Mouse (Mus musculus) testis, adult 2 months (tissue): Measurements from ENCODE around the gene Crtc3. TPM values are rescaled to one million over a fixed set of nuclear protein-coding genes. Genes with fewer than 3 reads are reported as not detected.

Experiments
- H3K27ac ChIP-seq: fragments of 200-500 bp; 2 replicates; pipeline ENCODE4 v1.5.1; 2012; ENCODE audit warnings: low read depth, low read length; ENCODE audit not compliant: control insufficient read depth, insufficient read depth
- H3K27me3 ChIP-seq: fragments of 200-500 bp; 2 replicates; pipeline ENCODE4 v1.6.1; 2012; ENCODE audit warnings: mild to moderate bottlenecking, low read length, moderate library complexity; ENCODE audit not compliant: control insufficient read depth, insufficient read depth
- H3K36me3 ChIP-seq: fragments of 200-500 bp; 2 replicates; pipeline ENCODE4 v1.6.1; 2012; ENCODE audit warnings: mild to moderate bottlenecking, low read length; ENCODE audit not compliant: control insufficient read depth, insufficient read depth
- H3K4me1 ChIP-seq: fragments of 200-500 bp; 2 replicates; pipeline ENCODE4 v1.6.1; 2012; ENCODE audit warnings: low read length; ENCODE audit not compliant: control insufficient read depth, insufficient read depth
- H3K4me3 ChIP-seq: fragments of 200-500 bp; 2 replicates; pipeline ENCODE4 v1.5.1; 2012; ENCODE audit warnings: low read depth, mild to moderate bottlenecking, low read length, moderate library complexity, mixed read lengths; ENCODE audit not compliant: control insufficient read depth
- CTCF ChIP-seq: fragments of 200-500 bp; IDR thresholded peaks from 2 replicates; pipeline ENCODE4 v1.5.1; 2012; ENCODE audit warnings: low read depth, mild to moderate bottlenecking, inconsistent platforms, low read length, moderate library complexity; ENCODE audit not compliant: control insufficient read depth, insufficient read depth, insufficient replicate concordance
- POLR2A ChIP-seq: fragments of 200-500 bp; IDR thresholded peaks from 2 replicates; pipeline ENCODE4 v1.6.1; 2012; ENCODE audit warnings: low read depth, mild to moderate bottlenecking, inconsistent platforms, low read length, moderate library complexity; ENCODE audit not compliant: control insufficient read depth
- polyA plus RNA-seq: library from polyadenylated mRNA; depleted of rRNA; stranded (reverse); fragments of >200 nt; gene quantifications from 2 replicates; pipeline ENCODE4 v1.2.3, GENCODE M21; 2012

The Crtc3 gene
- polyA plus RNA-seq, 1 experiment = 8.8 TPM

DNA sequence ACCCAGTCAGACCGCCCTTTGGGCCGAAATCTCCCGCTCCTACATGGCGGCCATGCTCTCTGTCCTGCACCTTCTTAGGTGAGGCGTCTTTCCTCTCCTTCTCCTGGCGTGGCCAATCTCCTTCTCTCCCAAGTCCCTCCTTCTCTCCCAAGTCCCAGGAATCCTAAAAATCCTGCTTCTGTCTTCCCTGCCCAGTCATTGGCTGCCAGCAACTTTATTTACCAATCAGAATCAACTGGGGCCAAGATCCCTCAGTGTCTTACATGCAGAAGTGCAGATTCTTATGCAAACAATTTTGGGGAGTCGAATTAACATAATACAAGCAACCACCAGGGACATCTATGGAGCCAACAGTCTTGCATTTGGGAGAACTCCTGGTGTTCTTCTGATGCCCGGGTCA, 120.7 kb downstream of the Crtc3 start:
- no peaks in the 10 kb centered on the region for H3K4me1 ChIP-seq
- no peak overlapping the region for H3K27ac ChIP-seq
- H3K4me3 ChIP-seq = no peak overlapping the region
- no peaks in the 10 kb centered on the region for H3K36me3 ChIP-seq
- H3K27me3 ChIP-seq = no peaks in the 10 kb centered on the region
- TF ChIP-seq POLR2A = no peak
- TF ChIP-seq CTCF = no peak

DNA sequence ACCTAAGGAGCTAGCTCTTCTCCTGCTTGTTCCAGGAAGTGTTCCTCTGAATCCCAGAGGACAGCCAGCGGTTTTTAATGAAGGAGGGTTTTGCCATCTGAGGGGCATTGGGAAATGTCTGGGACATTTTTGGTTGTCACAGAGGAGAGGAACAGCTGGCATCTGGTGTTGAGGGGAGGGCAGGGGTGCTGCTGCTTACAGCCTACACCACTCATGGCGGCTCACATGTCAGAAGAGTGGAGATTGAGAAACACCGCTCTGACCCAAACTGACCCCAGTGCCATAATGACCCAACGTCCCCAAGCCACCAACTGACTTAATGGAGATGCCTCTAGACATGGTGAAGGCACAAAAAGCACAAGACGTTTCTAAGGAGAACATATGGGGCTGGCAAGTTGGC, 126.7 kb downstream of the Crtc3 start:
- Histone ChIP-seq H3K4me1 (no peaks in the 10 kb centered on the region), H3K36me3 (no peaks in the 10 kb centered on the region), H3K4me3 (no peak overlapping the region), H3K27me3 (no peaks in the 10 kb centered on the region), H3K27ac (no peak overlapping the region)
- TF ChIP-seq CTCF = no peak
- TF ChIP-seq POLR2A = no peak

DNA sequence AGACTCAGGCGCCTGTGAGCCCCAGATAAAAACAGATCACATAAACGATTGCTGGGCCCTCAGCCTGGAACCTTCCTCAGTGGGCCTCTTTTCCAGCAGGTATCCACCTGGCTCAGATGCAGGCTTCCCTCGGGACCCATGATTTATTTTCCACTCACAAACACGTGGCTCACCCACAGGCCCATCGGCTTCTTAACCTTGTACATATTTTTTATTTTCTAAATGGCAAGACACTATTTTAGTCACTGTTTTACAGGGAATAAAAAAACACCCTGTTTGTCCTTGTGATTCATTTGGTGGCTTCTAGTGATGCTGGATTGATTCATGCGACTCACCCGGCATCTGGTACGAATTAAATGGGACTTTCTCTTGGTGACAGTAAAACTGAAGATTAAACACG, 127.4 kb downstream of the Crtc3 start:
- H3K4me1 ChIP-seq = no peaks in the 10 kb centered on the region; the same call in 1 of the 2 replicates
- no peak overlapping the region for H3K27ac ChIP-seq
- no peak overlapping the region for H3K4me3 ChIP-seq
- TF ChIP-seq POLR2A = no peak
- no peak for TF ChIP-seq CTCF
- no peaks in the 10 kb centered on the region for H3K27me3 ChIP-seq
- no peaks in the 10 kb centered on the region for H3K36me3 ChIP-seq

DNA sequence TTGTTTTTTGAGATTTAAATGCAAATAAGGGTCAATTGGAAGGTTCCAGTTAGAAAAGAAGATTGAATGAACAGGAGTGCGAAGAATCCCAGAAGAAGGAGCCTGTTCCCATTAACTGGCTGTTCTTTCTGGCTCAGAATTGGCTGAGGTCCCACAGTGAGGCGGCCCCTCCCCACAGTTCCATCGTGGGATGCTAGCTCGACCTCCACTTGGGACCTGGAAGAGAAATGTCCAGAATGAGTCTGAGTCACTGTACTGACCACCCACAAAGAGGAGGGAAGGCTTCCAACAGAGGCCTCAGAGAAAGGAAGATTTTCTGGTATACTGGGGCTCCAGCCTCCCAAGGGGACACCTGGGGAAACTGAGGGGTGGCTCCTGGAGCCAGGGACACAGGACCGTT, 130.1 kb downstream of the Crtc3 start:
- Histone ChIP-seq H3K4me1 (peaks cover 7% of the 10 kb centered on the region), H3K36me3 (no peaks in the 10 kb centered on the region), H3K27ac (no peak overlapping the region), H3K27me3 (no peaks in the 10 kb centered on the region), H3K4me3 (no peak overlapping the region)
- TF ChIP-seq POLR2A (no peak), CTCF (no peak)

DNA sequence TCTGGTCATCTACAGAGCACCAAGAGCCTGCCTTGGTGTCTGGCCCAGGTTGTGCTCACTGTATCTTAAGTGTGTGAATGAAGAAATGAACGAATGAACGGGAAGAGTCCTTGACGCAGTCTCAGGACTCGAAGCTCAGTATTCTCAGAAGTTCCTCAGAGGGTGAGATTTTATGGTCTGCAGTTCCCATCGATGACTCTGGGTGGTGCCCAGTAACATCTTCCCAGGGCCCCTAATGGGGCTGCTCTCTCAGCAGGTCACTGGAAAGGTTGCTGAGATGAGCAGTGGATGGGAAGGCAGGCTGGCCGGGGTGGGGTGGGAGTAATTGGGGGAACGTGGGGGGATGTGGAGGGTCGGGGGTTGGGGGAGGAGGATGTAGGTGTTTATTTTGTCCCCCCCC, 130.6 kb downstream of the Crtc3 start:
- no peak overlapping the region for H3K4me3 ChIP-seq
- H3K27ac ChIP-seq = no peak overlapping the region
- H3K4me1 ChIP-seq = peaks cover 7% of the 10 kb centered on the region
- TF ChIP-seq CTCF = no peak; the same call in 1 of the 2 replicates
- TF ChIP-seq POLR2A = no peak
- H3K36me3 ChIP-seq = no peaks in the 10 kb centered on the region
- H3K27me3 ChIP-seq = no peaks in the 10 kb centered on the region

DNA sequence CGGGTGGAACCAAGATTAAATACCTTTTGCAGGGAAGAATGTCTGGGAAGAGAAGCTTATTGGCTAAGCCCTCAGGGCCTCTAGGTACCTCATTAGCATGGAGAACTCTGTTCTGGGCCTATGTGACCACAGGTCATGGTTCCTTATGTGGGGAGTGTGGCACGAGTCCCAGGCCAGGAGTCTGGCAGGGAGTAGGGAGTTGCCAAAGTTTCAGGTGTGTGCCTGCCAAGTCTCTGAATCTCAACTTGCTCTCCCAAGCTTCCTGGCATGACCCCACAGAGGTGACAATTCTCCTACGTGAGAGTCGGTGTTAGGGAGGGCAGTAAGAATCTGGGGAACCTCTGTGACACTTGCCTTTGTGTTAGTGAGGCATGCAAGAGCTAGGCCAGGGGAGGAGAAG, 131.5 kb downstream of the Crtc3 start:
- H3K4me3 ChIP-seq = no peak overlapping the region
- TF ChIP-seq POLR2A = no peak
- no peak for TF ChIP-seq CTCF
- H3K27ac ChIP-seq = no peak overlapping the region; the same call in 1 of the 2 replicates
- H3K4me1 ChIP-seq = peaks cover 7% of the 10 kb centered on the region
- H3K27me3 ChIP-seq = no peaks in the 10 kb centered on the region
- H3K36me3 ChIP-seq = no peaks in the 10 kb centered on the region

DNA sequence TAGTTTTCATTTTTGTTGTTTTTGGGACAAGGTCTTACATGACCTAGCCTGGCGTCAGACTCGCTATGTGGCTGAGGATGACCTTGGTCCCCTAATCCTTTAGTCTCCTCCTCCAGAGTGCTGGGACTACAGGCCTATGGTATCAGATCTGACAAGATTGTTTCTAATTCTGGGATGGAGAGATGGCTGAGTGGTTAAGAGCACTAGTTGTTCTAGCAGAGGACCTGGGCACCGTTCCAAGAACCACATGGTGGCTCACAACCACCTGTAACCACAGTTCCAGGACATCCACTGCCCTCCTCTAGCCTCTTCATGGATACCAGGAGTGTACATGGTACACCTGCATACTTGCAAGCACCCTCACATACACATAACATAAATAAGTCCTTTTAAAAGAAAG, 132.5 kb downstream of the Crtc3 start:
- H3K36me3 ChIP-seq = no peaks in the 10 kb centered on the region
- no peaks in the 10 kb centered on the region for H3K27me3 ChIP-seq
- H3K4me3 ChIP-seq = no peak overlapping the region
- peaks cover 7% of the 10 kb centered on the region for H3K4me1 ChIP-seq
- TF ChIP-seq CTCF (no peak), POLR2A (no peak)
- no peak overlapping the region for H3K27ac ChIP-seq

DNA sequence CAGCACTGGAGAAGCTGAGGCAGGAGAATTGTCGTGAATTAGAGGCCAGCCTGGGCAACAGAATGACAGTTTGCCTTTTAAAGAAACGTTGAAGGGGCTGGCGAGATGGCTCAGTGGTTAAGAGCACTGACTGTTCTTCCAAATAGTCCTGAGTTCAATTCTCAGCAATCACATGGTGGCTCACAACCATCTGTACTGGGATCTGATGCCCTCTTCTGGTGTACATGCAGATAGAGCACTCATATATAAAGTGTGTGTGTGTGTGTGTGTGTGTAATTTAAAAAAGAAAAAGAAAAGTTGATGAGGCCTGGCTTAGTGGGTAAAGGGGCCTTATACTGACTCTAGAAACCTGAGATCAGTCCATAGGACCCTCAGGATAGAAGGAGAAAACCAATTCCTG, 133.5 kb downstream of the Crtc3 start:
- Histone ChIP-seq H3K27me3 (no peaks in the 10 kb centered on the region), H3K4me1 (peaks cover 7% of the 10 kb centered on the region), H3K27ac (peak overlapping the region; percentile 83), H3K36me3 (no peaks in the 10 kb centered on the region), H3K4me3 (no peak overlapping the region)
- no peak for TF ChIP-seq POLR2A
